Mouse (Mus musculus) neural tube, embryonic 11.5 days (tissue): ENCODE measurements around the gene Rimklb. TPM values are rescaled to one million over a fixed set of nuclear protein-coding genes. Genes with fewer than 3 reads are reported as not detected.

Source experiments
- ATAC-seq: fragments of 200-750 bp; cut with Nextera tagmentation; 2 replicates; pipeline ENCODE4 v1.8.0; 2017; ENCODE audit warnings: moderate number of reproducible peaks, mild to moderate bottlenecking, moderate TSS enrichment, moderate library complexity; ENCODE audit not compliant: insufficient read depth, low FRiP score, low TSS enrichment
- DNase-seq: peaks from one replicate; pipeline ENCODE4 v3.0.0-alpha.2; 2015; ENCODE audit warnings: low spot score
- H3K27ac ChIP-seq: fragments of 300-500 bp; sonication (generic); 2 replicates; pipeline ENCODE4 v1.5.1; 2014; ENCODE audit warnings: low read depth, mild to moderate bottlenecking, low read length
- H3K27me3 ChIP-seq: fragments of 300-500 bp; sonication (generic); 2 replicates; pipeline ENCODE4 v1.6.1; 2014; ENCODE audit warnings: mild to moderate bottlenecking, low read length, mixed read lengths; ENCODE audit not compliant: control insufficient read depth, insufficient read depth
- H3K36me3 ChIP-seq: fragments of 300-500 bp; sonication (generic); 2 replicates; pipeline ENCODE4 v1.6.1; 2014; ENCODE audit warnings: mild to moderate bottlenecking, low read length, moderate library complexity, mixed read lengths; ENCODE audit not compliant: control insufficient read depth, insufficient read depth
- H3K4me1 ChIP-seq: fragments of 300-500 bp; sonication (generic); 2 replicates; pipeline ENCODE4 v1.6.1; 2014; ENCODE audit warnings: low read length, mixed read lengths; ENCODE audit not compliant: control insufficient read depth, insufficient read depth
- H3K4me2 ChIP-seq: fragments of 300-500 bp; sonication (generic); 2 replicates; pipeline ENCODE4 v1.6.1; 2014; ENCODE audit warnings: low read depth, mild to moderate bottlenecking, moderate library complexity
- H3K4me3 ChIP-seq: fragments of 300-500 bp; sonication (generic); 2 replicates; pipeline ENCODE4 v1.5.1; 2014; ENCODE audit warnings: low read depth, low read length
- H3K9ac ChIP-seq: fragments of 300-500 bp; sonication (generic); 2 replicates; pipeline ENCODE4 v1.6.1; 2014; ENCODE audit warnings: mild to moderate bottlenecking, low read length
- H3K9me3 ChIP-seq: fragments of 300-500 bp; sonication (generic); 2 replicates; pipeline ENCODE4 v1.6.1; 2016; ENCODE audit warnings: low read length; ENCODE audit not compliant: control insufficient read depth
- WGBS: fragments of 180-500 bp; shearing (Covaris S2); extraction: QIAGEN DNeasy Blood & Tissue Kit; methylation state at CpG from one replicate; pipeline ENCODE4 v1.1.7; 2014; 5-methylcytosine and 5-hydroxymethylcytosine counted together
- polyA plus RNA-seq: library from polyadenylated mRNA; unstranded; fragments of >200 nt; fragmentation: Nextera tagmentation; extraction: Ambion mirVana; gene quantifications from 2 replicates; pipeline ENCODE4 v1.2.1, GENCODE M21; 2014

Gene Rimklb
- polyA plus RNA-seq, 1 experiment from 2014 or later = 68.3 TPM

GRCm38 (mm10) chr6:122416347-122416746 is 82.2 kb downstream of the Rimklb start:
- no peak for DNase-seq
- no peaks in the 10 kb centered on the region for H3K36me3 ChIP-seq
- H3K27ac ChIP-seq = no peak overlapping the region
- no peak overlapping the region for H3K4me2 ChIP-seq
- no peak for ATAC-seq
- no peaks in the 10 kb centered on the region for H3K4me1 ChIP-seq
- WGBS = 71% methylated on average over 4 of the region's 4 CpGs
- H3K4me3 ChIP-seq = no peak overlapping the region
- H3K9me3 ChIP-seq = no peaks in the 10 kb centered on the region
- no peak overlapping the region for H3K9ac ChIP-seq
- no peaks in the 10 kb centered on the region for H3K27me3 ChIP-seq

GRCm38 (mm10) chr6:122411281-122411680 is 87.3 kb downstream of the Rimklb start:
- Histone ChIP-seq H3K4me1 (no peaks in the 10 kb centered on the region), H3K27ac (no peak overlapping the region), H3K4me2 (no peak overlapping the region), H3K9me3 (no peaks in the 10 kb centered on the region), H3K36me3 (no peaks in the 10 kb centered on the region), H3K27me3 (no peaks in the 10 kb centered on the region), H3K4me3 (no peak overlapping the region), H3K9ac (no peak overlapping the region)
- 95% methylated on average over 8 of the region's 8 CpGs for WGBS
- ATAC-seq (no peak), DNase-seq (no peak)

- Histone ChIP-seq H3K27ac (no peak overlapping the region), H3K9me3 (no peaks in the 10 kb centered on the region), H3K4me2 (no peak overlapping the region), H3K4me3 (no peak overlapping the region), H3K4me1 (no peaks in the 10 kb centered on the region), H3K27me3 (no peaks in the 10 kb centered on the region), H3K9ac (no peak overlapping the region), H3K36me3 (no peaks in the 10 kb centered on the region)
- no peak for ATAC-seq
- WGBS = 24% methylated on average over 3 of the region's 3 CpGs
- peak; percentile 35 for DNase-seq
Measured at GRCm38 (mm10) chr6:122402240-122402639, 96.3 kb downstream of the Rimklb start.

GRCm38 (mm10) chr6:122400263-122400662 is 98.3 kb downstream of the Rimklb start:
- Histone ChIP-seq H3K9ac (no peak overlapping the region), H3K36me3 (no peaks in the 10 kb centered on the region), H3K4me1 (no peaks in the 10 kb centered on the region), H3K4me3 (no peak overlapping the region), H3K4me2 (no peak overlapping the region), H3K27me3 (no peaks in the 10 kb centered on the region), H3K9me3 (peaks cover 3% of the 10 kb centered on the region; the same call in 1 of the 2 replicates), H3K27ac (no peak overlapping the region)
- DNase-seq (no peak), ATAC-seq (no peak)
- 81% methylated on average over 9 of the region's 9 CpGs for WGBS

Other genes starting within 250 kb of the Rimklb start
- gene Klrg1, start 215.9 kb downstream of the Rimklb start, polyA plus RNA-seq = 0.23 TPM in 1 of 2 replicates, not detected in the other
- 81.8 and 89.8 TPM in 2 replicates for gene M6pr, start 190.0 kb downstream of the Rimklb start, polyA plus RNA-seq
- gene Phc1, start 158.2 kb downstream of the Rimklb start, polyA plus RNA-seq = 36.2 and 42.7 TPM in 2 replicates
- 0.42 and 0.84 TPM in 2 replicates for gene Mfap5, start 7.1 kb upstream of the Rimklb start, polyA plus RNA-seq
- gene Aicda, start 55.0 kb upstream of the Rimklb start, polyA plus RNA-seq = not detected in 2 replicates
- gene Apobec1, start 103.7 kb upstream of the Rimklb start, polyA plus RNA-seq = 1.6 and 1.9 TPM in 2 replicates
- 0.13 TPM in 1 of 2 replicates, not detected in the other for gene Gdf3, start 111.3 kb upstream of the Rimklb start, polyA plus RNA-seq
- gene Dppa3, start 127.6 kb upstream of the Rimklb start, polyA plus RNA-seq = not detected in 2 replicates
- gene Nanog, start 208.7 kb upstream of the Rimklb start, polyA plus RNA-seq = 0.11 TPM in 1 of 2 replicates, not detected in the other